Mouse (Mus musculus): ENCODE measurements around the gene Mfsd4b1.

DNA sequence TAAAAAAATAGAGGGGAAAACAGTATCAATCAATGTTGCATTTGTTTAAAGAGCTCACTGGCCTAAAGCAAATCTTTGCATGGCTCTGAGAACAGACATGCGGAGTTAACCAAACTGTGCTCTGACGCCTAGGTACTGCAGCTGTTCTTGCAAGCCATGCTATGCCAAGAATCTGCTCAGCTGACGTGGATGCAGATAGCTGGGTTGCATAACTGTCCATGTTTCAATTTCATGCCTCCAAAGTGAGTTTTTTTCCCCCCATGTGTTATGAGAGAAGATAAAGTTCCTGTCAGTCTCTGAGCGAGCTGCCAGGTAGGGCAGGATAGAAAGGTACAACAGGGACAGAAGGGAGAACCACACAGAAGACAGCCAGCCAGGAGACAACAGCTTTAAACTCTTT is 44.2 kb upstream of the Mfsd4b1 start:
- TF ChIP-seq POLR2A (IDR thresholded peaks at IDR 0.05; ENCODE audit: insufficient read depth, low read length) (no peak), CTCF (IDR thresholded peaks at IDR 0.05; ENCODE audit: low read depth, low read length) (no peak)

All from ES-Bruce4 (cell line).